Mouse (Mus musculus): ENCODE data around the gene Mall.

The Mall gene

DNA sequence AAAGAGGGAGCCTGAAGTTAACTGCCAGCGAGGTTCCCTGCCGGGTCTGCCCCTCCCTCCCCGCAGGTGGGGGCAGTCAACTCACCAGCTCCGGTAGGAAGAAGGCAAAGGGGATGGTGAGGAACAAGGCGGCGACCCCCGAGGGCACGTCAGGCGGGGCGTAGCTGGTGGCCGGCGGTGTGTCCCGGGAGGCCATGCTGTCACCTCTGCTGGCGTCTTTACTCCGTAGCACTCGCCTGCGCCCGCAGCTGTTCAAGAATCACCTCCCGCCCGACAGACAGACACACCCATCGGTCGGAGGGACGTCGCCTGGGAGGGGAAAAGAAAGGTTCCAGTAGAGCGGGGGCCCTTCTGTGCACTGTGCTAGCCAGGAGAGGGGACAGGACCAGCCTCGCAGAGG lies at the start of gene Mall:
TSS of gene Mall (minus strand) at position 262 of the 400 bp plus-strand sequence.
- CTCF ChIA-PET = no interaction called here

DNA sequence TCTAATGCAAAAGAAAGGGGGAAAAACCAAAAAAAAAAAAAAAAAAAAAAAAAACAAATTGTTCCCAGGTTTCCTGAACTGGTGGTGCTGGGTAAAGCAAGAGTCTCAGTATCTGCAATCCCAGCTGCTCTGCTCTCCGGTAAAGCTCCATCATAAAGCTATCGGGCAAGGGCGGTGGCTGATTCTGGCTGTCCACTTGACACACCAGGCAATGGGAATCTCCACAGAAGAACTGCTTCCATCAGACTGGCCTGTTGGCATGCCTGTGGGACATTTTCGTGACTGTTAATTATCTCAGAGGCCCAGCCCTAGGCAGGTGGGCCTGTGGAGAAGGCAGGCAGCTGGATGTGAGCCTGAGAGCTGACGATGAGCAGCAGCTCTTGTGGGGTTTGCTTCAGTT lies 48.7 kb upstream of the Mall start:
- CTCF ChIA-PET = no interaction called here

DNA sequence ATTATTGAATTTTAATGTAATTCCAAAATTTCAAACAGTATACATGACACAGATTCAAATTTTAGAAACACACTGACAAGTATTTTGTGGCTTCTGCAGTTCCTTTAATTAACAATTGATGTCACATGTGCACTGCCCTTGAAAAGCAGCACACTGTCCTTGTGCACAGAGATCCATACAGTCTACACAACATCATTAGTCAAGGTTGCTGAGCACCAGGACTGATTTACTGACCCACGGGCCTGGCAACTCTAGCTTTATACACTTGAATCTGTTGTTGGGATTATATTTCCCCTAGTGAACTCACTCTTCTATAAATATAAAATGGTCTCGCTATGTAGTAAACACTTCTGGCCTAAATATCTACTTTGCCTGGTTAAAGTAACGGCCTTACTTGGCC lies 45.3 kb upstream of the Mall start:
- CTCF ChIA-PET = no interaction called here

DNA sequence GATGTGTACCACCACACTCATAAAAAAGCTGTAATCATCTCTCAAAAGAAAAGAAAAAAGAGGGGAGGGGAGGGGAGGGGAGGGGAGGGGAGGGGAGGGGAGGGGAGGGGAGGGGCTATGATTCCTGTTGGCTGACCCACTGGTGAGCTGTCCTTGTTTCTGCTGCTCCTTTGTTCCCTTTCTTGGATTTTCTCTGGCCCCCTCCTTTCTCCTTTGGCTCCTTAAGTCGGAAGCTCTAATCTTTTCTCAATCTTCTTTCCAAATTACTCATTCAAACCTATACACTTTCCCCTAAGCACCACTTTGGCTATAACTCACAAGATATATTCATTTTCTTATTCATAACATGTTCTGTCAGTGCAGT lies 44.8 kb upstream of the Mall start:
- CTCF ChIA-PET = no interaction called here

DNA sequence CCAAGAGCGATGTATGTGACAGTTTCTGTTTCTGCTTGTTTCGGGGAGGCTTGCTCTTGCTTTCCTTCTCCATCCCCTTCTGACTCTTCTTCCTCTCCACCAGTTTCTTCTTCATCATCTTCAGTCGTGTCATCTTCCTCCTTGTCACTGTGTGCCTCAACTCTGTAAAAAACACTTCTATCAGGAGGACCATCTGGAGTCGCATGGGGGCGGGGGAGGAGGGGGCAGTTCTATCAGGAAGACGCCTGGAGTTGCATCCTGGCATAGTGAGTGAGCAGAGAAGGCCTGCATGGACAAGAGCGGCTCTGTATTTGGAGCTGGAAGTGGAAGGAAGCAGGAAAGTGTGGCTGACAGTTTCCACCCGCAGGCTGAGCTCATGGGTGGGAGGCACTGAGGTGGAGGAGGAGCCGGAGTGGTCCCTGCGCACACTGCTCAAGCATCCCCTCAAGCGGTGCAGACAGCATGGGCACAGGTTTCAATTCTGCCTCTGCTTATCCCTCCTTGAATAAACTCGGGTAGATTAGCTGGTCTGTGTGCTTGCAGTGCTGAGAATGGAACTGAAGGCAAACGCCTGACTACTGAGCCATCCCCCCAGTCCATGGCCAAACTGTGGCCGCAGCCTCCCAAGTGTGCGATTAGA lies 44.3 kb upstream of the Mall start:
- CTCF ChIA-PET = no interaction called here

DNA sequence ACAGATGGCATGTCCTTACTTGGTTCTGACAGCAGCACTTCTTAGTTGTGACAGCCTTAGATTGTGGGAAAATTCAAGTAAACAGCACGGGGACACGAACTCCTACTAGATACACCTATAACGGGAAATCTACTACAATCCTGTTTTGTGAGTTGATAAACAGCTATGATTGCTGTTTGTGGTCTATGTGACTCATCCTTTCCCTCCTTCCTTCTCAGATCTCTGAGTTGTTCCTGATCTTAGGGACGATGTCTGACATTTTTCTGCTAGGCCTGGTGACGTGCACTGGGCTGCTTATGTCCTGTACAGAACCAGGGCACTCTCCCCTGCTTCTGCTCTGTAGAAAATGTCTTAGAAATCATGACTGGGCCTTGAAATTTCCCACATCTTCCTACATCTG lies 31.9 kb upstream of the Mall start:
- CTCF ChIA-PET = no interaction called here

DNA sequence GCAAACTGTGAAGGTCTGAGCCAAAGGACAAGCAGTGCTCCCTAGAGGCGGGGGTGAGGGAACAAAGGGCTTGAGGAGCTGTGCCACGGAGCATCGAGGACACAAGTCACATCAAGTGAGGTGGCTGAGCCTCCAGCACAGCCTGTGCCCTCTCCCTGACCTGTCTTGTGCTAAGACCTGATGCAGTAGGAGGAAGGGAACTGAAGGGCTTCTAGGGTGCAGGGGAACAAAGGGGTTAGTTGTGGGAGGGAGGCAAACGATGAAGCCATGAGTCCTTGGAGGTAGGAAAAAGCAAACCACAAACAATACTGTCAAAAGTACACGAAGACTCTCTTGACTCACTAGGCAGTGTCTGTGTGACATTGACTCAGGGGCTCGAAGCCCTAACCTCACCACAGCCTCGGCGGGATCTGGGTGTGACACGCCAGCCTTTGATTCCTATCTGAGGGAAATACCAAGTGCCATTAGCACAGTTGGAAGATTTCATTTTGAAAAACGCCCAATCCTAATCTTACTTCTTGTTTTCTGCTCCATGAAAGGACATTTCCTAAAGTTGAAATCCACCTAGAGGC lies 30.8 kb upstream of the Mall start:
- CTCF ChIA-PET = no interaction called here

DNA sequence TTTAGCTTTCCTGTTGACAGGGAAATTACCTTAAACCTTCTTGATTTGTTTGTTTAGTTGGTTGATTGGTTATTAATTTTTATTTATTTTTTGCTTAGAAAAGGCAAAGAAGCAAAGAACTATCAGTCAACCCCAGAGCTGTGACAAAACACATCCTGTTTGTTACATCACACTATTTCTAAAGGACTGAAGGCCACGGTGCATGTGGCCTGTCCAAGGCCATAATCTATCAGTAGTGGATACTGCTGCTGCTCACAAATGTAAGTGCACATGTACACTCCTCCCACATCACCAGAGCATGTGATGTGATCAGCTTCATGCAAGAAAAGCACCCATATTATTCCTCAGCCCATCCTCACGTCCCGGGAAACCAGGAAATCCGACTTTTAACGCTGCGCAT lies 30.3 kb upstream of the Mall start:
- CTCF ChIA-PET = no interaction called here

DNA sequence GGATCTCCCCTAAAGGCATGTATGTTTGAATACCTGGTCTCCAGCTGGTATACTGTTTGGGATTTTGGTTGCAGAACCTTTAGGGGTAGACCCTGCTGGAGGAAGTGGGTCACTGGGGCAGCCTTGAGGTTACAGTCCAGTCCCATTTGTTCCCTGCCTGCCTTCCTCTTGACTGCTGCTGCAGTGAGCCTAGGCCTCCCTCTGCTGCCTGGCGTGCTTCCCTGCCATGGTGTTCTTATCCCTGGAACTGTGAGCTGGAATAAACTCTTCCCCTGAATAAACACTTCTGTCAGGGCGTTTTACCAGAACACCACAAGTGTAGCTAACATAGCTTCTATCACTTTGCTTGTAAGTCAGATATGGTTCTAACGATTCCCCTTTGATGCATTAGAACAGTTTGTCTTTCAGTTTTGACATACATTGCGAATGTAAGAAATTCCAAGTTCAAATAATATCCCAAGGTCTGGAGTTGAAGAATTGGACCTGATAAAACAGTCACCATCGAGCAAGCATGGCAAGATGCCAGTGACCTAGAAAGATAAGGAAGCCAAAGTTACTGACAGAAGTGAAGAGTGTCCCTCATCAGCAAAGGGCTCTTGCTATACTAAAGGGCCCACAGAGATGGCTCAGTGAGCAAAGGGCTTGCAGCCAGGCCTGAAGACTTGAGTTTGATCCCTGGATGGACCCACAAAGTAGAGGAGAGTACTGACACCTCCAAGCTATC lies 29.6 kb upstream of the Mall start:
- CTCF ChIA-PET = no interaction called here

DNA sequence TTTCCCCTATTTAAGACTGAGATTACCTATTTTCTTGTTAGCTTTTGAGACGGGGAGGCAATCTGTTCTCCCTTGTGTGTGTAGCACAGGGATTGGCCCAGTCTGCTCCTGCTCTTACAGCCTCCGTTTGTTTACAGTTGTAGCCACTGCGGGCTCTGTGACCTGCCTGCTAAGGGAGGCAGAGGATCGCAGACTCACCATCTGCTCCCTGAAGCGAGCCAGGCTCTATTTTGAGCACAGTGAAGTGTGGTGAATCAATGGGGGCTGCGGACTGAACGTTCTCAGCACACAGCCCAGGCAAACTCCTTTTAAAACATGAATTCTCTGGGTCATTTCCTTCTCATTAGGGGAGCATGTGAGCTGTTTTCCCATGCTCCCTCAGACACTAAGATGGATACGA lies 27.4 kb upstream of the Mall start:
- CTCF ChIA-PET = no interaction called here

DNA sequence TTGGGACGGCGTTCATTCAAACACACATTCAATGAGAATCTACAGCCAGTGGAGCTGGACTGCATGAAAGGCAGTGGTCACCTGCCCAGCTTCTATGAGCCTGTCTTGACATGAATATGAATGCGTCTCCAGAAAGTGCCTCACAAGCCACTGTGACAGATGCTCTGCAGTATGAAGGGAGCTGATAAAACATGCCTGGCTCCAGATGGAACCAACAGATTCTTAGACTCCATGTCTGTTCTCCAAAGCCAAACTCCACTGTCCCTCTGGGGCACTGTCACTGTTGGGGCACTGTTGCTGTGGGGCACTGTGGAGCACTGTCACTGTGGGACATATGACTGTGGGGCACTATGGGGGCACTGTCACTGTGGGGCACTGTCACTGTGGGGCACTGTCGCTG lies 24.4 kb upstream of the Mall start:
- CTCF ChIA-PET = no interaction called here

DNA sequence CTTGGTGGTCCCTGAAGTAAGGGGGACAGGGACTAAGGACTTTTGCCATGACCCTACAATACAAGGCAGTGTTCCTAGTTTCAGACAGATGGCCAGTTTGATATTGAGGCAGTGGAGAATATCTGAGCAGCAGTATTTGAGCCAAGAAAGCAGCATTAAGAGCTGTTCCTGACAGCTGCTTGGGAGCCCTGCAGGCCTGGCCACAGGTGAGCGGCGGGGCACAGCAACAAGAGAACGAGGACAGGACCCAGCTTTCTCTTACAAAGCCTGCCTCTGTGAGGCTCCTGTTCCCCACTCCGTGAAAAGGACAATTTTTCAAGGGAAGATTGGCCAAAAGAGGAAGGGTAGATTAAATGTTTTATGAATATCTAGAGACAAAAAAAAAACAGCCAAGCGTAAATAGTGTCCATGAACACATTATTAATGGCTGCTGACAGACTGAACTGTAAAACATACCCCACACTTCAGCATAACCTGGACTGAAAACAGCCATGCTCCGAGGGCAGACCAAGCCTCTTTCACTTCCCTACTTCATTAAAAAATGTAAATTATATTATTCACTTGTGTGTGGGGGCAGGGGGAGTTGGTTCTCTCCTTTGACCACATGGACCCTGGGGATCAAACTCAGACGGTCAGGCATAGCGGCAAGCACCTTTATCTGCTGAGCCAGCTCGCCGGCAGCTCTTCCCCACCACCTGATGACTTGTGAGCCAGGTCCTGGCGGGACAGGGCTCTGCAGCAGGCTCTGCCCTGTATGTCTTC lies 22.3 kb upstream of the Mall start:
- CTCF ChIA-PET = no interaction called here

DNA sequence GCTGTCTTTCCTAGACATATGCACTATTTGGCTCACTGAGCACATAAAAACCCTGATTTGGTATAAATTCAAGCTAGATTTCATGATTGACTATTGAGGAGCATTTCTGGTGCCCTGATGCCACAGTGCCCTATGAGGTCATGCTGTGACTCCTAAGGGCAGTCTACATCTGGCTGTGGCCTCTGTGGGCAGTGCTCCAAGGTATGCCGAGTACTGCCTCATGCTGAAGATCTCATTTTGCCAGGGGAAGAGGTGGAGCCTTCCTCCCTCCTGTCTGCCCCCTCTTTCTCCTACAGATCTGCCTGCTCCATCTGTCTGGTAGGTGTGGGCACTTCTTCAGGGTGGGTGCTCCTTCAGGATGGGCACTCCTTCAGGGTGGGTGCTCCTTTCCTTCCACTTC lies 19.6 kb upstream of the Mall start:
- CTCF ChIA-PET = no interaction called here

DNA sequence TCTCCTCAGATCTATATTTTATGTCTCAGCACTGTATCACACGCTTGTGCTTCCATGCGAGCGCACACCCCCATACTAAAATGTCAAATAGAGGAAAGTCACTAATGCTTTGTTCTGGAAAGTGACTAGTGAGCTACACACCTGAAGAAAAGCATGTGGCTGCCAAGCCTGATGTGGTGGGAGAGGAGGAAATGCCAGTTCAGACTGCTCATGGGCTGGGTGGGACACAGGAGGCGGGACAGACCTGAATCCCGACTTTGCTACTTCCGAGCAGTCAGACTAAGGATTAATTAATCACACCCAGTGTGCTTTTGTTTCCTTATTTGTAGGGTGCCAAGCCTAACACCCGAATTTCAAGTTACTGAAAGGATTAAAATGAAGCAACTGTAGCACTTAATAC lies 18.6 kb upstream of the Mall start:
- CTCF ChIA-PET = no interaction called here

DNA sequence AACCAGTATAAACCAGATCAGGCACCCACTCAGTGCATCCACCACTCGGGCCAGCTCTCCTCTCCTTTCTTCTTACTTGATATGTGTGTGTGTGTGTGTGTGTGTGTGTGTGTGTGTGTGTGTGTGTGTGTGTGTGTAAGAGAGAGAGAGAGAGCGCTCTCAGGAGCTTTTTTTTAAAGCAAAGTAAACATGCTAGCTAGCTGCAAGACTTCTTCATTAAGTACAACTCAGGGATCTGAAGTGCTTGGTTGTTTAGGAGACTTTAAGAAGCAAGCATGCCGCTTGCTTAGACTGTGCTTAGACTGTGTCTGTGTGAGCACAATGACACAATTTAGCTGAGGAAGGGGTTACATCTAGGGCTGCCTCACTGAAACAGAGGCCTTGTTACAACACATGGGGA lies 12.9 kb upstream of the Mall start:
- CTCF ChIA-PET = no interaction called here

DNA sequence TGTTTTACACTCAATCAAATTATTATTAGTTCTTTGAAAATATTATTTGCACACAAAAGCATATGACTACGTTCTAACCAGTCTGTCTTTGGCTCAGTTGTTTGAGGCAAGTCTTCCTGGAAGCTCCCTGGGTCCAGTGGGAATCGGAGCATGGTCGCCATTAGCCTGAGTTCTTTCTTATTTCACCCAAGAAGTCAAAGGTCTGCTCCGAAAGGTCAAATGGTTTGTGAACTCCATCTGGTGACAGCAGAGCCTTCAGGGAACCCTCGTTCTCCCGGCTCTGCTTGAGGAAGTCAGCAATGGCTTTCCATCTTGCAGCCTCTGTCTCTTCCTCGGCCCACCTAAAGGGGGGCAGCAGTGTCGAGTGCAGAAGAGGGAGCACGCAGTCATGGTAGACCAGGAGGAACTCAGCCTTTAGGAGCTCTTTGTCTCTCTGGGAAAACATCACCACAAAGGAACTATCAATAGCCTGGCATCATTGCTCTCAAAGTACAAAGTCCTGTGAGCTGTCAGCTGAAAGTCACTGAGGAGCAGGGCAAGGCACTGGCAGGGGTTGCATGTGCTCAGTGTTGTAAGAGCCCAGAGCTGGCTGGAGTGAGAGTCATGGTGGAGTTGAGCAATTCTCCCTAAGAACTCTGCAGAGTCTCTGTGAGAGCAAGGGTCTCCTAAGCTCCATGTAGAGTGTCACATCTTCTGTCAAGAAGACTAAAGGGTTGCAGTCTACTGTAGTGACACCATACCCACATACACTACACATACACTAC lies 11.2 kb upstream of the Mall start:
- CTCF ChIA-PET = no interaction called here

DNA sequence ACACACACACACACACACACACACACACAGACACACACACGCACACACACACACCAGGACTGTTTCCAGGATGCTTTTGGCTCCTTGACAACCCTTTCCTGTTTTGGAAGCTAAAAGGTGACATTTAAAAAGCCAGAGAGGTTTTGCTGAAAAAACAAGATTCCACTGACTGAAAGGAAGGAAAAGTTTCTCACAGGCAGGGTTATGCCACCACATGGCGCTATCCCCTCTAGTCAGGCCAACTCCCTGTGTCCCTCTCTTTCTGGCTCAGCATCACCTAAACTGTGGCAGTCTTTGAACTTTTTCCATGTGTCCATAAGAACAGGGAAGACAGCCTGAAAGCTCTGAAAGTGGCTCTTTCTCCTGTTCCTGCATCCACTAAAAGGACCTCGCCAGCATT lies 8.2 kb upstream of the Mall start:
- CTCF ChIA-PET = no interaction called here

DNA sequence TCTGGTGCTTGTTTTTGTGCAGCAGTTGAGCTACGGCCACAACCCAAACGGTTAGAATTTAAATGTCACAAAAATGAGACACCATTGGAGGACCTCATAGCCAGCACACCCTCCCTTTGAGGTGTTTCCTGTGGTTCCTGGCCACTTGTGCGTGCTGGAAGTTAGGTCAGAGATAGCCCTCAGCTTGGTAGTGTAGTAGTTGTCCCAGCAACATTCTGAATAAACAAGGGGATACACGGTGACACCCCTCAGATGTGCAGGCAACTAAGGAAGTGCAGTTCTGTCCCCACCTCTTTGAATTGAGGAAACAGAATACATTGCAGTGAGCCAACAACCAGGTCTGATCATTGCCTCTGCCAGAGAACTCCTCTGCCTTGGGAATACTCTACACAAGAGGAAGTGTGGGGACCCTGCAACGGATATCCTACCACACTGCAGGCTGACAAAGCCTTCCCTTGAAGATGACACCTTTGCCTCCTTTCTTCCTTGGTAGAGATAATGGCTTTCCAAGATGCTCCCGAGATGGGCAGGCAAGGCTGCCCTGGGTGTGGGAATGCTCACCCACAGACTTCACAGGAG lies 7.0 kb upstream of the Mall start:
- CTCF ChIA-PET = interaction anchor here (0.5 kb wide), 1 partner anchor 45 kb away, joined by 3 read pairs; no protein-coding TSS in a partner anchor

DNA sequence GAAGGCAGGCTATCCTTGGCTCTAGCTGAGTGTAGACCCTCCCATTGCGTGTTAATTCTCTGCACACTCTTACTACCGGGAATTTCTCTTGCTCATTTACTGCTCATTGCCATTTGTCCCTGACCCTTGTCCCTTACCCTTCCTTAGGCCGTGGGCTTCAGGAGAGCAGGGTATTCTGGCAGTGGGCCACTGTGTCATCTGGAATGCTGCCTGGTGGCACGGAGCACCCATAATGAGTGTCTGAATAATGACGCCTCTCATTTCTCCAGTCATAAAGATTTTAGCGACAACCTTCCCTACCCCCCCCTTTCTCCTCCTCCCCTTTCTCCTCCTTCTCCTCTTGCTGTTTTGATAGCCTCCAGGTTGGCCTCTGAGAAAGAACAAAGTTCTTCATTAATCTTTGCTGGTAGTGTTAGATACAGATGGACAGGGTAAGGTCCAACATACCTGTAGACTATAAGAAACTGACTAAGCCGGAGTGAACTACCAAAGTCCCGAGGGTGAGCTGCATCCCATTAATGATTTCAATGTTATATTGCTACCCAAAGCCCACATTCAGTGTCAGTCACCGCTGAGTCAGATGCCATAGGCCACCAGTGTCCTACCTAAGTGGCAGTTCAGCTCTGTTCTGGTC lies 5.9 kb upstream of the Mall start:
- CTCF ChIA-PET = no interaction called here

DNA sequence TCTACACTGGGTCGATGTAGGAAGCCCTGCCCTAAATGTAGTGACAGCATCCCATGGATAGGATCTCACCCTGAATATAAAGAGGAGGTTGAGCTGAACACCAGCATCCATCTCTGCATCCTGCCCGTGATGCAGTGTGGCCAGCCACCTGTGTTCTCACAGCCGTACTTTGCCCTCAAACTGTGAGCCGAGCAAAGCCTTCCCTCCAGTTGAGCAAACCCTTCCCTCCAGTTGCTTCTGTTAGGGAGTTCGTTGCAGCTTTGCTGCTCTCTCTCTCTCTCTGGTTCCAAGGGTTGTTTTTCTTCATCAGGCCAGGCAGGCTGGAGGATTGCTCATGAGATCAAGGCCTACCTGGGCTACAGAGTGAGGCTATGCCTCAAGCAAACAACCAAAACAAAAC lies 5.2 kb upstream of the Mall start:
- CTCF ChIA-PET = no interaction called here

DNA sequence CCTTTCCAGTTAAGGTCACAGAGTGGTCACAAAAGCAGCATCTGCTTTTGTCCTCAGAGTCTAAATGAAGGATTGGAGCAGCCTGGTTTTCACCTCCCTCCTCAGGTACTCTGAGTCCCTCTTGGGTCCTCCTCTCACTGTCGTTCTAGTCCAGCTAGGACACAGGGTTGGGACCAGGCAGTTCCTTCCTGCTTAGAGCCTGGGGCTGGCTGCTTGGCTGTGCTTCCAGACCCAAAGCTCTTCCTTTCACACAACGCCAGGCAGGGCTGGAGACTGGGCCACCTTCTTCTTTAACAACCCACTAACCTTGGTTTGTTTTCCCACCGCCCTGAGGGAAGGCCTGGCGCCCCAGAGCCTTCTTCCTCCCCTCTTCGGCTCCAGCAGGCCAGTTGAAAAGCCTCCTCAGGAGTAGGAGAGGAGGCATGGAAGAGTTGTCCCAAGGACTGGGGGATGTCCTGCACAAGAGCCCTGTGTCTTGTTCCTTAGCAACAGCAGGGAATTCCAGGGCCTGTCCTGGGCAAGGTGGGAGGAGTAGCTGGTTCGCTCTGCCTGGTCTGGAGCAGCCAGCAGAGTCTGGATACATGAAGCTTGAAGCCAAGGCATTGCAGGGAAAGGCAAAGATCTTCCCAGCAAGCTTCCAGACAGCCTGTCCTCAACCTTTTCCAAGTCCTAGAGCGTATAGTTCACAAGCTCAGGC lies 717 bp upstream of the Mall start:
- CTCF ChIA-PET = no interaction called here

All from spleen, embryonic (tissue).